Mouse (Mus musculus): ENCODE results near the gene Ccdc159. TPM values are rescaled to one million over a fixed set of nuclear protein-coding genes. Genes with fewer than 3 reads are reported as not detected.

Gene Ccdc159
- polyA plus RNA-seq, 1 experiment, result not detected

DNA sequence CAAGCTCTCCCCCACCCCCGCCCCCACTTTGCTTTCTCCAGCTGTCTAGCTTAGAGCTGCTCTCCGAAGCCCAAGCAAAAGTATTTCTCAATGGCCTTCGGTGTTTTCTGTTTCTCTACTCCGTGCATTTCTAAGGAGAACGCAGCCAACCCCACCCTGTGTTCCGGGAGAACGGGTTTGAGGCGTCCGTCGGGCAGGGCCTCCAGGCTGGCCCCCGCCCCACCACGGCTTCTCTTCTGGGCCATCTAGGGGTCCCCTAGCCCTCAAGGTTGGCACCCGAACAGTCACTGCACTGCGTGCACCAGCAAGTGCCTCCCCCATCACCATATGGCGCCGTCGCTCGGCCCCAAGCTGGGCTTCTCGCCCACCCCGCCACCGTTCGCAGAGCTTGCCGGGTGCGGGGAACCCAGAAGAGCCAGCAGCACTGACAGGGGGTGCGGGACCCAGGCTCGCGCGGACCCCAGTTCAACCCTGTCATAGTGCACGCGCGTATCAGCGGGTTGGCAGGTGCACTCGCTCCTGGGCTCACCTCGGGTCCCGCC is 9.7 kb upstream of the Ccdc159 start:
- Histone ChIP-seq H3K4me1 (ENCODE audit: control insufficient read depth, insufficient read depth, low read length) (peaks cover 4% of the 10 kb centered on the region; the same call in 1 of the 2 replicates), H3K4me3 (replicated peaks; ENCODE audit: control insufficient read depth, low read depth, low read length) (peak overlapping the region; percentile 94), H3K27ac (ENCODE audit: control insufficient read depth, insufficient read depth, low read depth, low read length, poor library complexity) (peak overlapping the region; percentile 81)
- WGBS, result 2% methylated on average over 35 of the region's 35 CpGs
- no peak for TF ChIP-seq POLR2A (IDR thresholded peaks at IDR 0.05; ENCODE audit: borderline replicate concordance, control insufficient read depth, low read depth, low read length)
- TF ChIP-seq CTCF (IDR thresholded peaks at IDR 0.05; ENCODE audit: control insufficient read depth, insufficient read depth, low read length), result no peak

- Histone ChIP-seq H3K4me3 (replicated peaks; ENCODE audit: control insufficient read depth, low read depth, low read length) (peak within 1 kb of the TSS; percentile 94), H3K4me1 (ENCODE audit: control insufficient read depth, insufficient read depth, low read length) (peaks cover 4% of the 10 kb centered on the region; the same call in 1 of the 2 replicates), H3K27ac (ENCODE audit: control insufficient read depth, insufficient read depth, low read depth, low read length, poor library complexity) (peak within 1 kb of the TSS; percentile 81)
- WGBS, result under 1% methylated on average over 36 of the region's 36 CpGs
- no peak for TF ChIP-seq CTCF (IDR thresholded peaks at IDR 0.05; ENCODE audit: control insufficient read depth, insufficient read depth, low read length)
- TF ChIP-seq POLR2A (IDR thresholded peaks at IDR 0.05; ENCODE audit: borderline replicate concordance, control insufficient read depth, low read depth, low read length), result peak; percentile 34; the same call in 1 of the 2 replicates
These were observed 9.2 kb upstream of the Ccdc159 start, which contains the start of gene Rab3d for GRCm38 (mm10) chr9:21918035-21918592. TSS of gene Rab3d (minus strand) at chr9:21918192.

DNA sequence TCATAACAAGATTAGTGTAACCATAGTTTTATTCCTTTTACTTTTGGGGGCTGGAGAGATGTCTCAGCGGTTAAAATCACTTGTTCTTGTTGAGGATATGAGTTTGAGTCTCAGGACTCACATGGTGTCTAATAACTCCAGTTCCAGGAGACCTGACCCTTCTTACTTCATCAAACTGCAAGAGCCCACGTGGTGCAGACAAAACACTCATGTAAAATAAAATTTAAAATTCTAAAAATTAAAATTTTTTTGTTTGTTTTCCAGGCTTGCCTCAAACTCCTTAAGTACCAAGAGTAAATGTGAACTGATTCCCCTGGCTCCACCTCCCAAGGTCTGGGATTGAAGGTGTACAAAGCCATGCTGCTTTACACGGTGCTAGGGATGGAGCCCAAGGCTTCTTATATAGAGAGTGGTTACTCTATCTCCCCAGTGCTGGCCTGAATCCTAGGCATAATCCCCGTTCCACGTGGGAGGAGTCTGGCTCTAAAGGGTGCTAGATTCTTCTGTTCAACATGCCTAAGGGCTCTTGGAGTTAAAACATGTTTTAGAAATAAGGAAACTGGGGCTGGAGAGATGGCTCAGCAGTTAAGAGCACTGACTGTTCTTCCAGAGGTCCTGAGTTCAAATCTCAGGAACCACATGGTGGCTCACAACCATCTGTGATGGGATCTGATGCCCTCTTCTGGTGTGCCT is 8.4 kb upstream of the Ccdc159 start:
- peaks cover 4% of the 10 kb centered on the region; the same call in 1 of the 2 replicates for H3K4me1 ChIP-seq (ENCODE audit: control insufficient read depth, insufficient read depth, low read length)
- no peak overlapping the region for H3K4me3 ChIP-seq (replicated peaks; ENCODE audit: control insufficient read depth, low read depth, low read length)
- TF ChIP-seq CTCF (IDR thresholded peaks at IDR 0.05; ENCODE audit: control insufficient read depth, insufficient read depth, low read length), result no peak
- no peak for TF ChIP-seq POLR2A (IDR thresholded peaks at IDR 0.05; ENCODE audit: borderline replicate concordance, control insufficient read depth, low read depth, low read length)
- 45% methylated on average over 5 of the region's 5 CpGs for WGBS
- no peak overlapping the region for H3K27ac ChIP-seq (ENCODE audit: control insufficient read depth, insufficient read depth, low read depth, low read length, poor library complexity)

DNA sequence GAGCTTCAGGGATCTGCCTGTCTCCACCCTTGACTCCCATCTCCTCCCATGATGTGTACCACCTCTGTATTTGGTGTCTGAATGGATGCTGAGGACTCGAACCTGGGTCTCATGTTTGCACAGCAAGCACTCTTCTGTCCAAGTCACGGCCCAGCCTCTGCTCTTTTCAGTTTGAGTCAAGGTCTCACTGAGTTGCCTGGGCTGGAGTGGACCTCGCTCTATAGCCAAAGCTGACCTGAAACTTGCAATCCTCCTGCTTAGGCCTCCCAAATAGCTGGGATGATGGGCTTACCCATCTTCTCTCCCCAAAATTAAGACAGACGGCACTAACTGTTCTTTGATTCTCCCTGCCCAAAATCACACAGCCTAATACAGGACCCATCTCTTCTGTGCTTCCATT is 4.2 kb upstream of the Ccdc159 start:
- WGBS, result 83% methylated on average over 4 of the region's 4 CpGs
- H3K27ac ChIP-seq (ENCODE audit: control insufficient read depth, insufficient read depth, low read depth, low read length, poor library complexity), result no peak overlapping the region; the same call in 1 of the 2 replicates
- TF ChIP-seq POLR2A (IDR thresholded peaks at IDR 0.05; ENCODE audit: borderline replicate concordance, control insufficient read depth, low read depth, low read length), result no peak
- no peak for TF ChIP-seq CTCF (IDR thresholded peaks at IDR 0.05; ENCODE audit: control insufficient read depth, insufficient read depth, low read length)
- no peak overlapping the region for H3K4me3 ChIP-seq (replicated peaks; ENCODE audit: control insufficient read depth, low read depth, low read length)
- peaks cover 5% of the 10 kb centered on the region; the same call in 1 of the 2 replicates for H3K4me1 ChIP-seq (ENCODE audit: control insufficient read depth, insufficient read depth, low read length)

DNA sequence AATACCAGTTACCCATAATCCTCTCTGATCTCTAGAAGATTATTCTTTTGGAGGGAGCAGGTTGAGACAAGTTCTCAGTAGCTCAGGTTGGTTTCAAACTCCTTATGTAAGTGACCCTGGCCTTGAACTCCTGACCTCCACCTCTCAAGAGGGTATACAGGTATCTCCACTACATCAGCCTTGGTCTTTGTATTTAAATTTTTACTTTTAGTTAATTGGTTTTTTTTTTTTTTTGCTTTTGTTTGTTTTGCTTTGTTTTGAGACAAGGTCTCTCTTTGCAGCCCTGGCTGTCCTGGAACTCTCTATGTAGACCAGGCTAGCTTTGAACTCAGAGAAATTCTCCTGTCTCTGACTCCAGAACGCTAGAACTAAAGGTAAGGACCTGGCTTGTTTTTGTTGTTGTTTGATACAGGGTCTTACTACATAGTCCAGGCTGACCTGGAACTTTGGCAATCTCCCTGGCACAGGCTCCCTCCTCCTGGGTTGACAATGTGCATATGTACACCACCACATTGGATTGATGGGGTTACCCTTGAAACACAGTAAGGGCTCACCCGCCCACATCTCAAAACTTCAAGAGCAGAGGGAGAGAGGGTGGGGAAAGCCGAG is 3.7 kb upstream of the Ccdc159 start:
- H3K4me3 ChIP-seq (replicated peaks; ENCODE audit: control insufficient read depth, low read depth, low read length), result no peak overlapping the region
- H3K27ac ChIP-seq (ENCODE audit: control insufficient read depth, insufficient read depth, low read depth, low read length, poor library complexity), result peak overlapping the region; percentile 16; the same call in 1 of the 2 replicates
- 21% methylated on average over 3 of the region's 3 CpGs for WGBS
- peaks cover 5% of the 10 kb centered on the region; the same call in 1 of the 2 replicates for H3K4me1 ChIP-seq (ENCODE audit: control insufficient read depth, insufficient read depth, low read length)
- no peak for TF ChIP-seq POLR2A (IDR thresholded peaks at IDR 0.05; ENCODE audit: borderline replicate concordance, control insufficient read depth, low read depth, low read length)
- TF ChIP-seq CTCF (IDR thresholded peaks at IDR 0.05; ENCODE audit: control insufficient read depth, insufficient read depth, low read length), result no peak

- 13% methylated on average over 6 of the region's 6 CpGs for WGBS
- peak overlapping the region; percentile 44; the same call in 1 of the 2 replicates for H3K27ac ChIP-seq (ENCODE audit: control insufficient read depth, insufficient read depth, low read depth, low read length, poor library complexity)
- no peak for TF ChIP-seq POLR2A (IDR thresholded peaks at IDR 0.05; ENCODE audit: borderline replicate concordance, control insufficient read depth, low read depth, low read length)
- no peak for TF ChIP-seq CTCF (IDR thresholded peaks at IDR 0.05; ENCODE audit: control insufficient read depth, insufficient read depth, low read length)
- H3K4me1 ChIP-seq (ENCODE audit: control insufficient read depth, insufficient read depth, low read length), result peaks cover 5% of the 10 kb centered on the region; the same call in 1 of the 2 replicates
- H3K4me3 ChIP-seq (replicated peaks; ENCODE audit: control insufficient read depth, low read depth, low read length), result no peak overlapping the region
These were observed 3.2 kb upstream of the Ccdc159 start for GRCm38 (mm10) chr9:21924099-21924493.

- peaks cover 5% of the 10 kb centered on the region; the same call in 1 of the 2 replicates for H3K4me1 ChIP-seq (ENCODE audit: control insufficient read depth, insufficient read depth, low read length)
- H3K27ac ChIP-seq (ENCODE audit: control insufficient read depth, insufficient read depth, low read depth, low read length, poor library complexity), result no peak overlapping the region
- WGBS, result 85% methylated on average over 3 of the region's 3 CpGs
- no peak overlapping the region for H3K4me3 ChIP-seq (replicated peaks; ENCODE audit: control insufficient read depth, low read depth, low read length)
- no peak for TF ChIP-seq POLR2A (IDR thresholded peaks at IDR 0.05; ENCODE audit: borderline replicate concordance, control insufficient read depth, low read depth, low read length)
- no peak for TF ChIP-seq CTCF (IDR thresholded peaks at IDR 0.05; ENCODE audit: control insufficient read depth, insufficient read depth, low read length)
These were observed 2.2 kb upstream of the Ccdc159 start for GRCm38 (mm10) chr9:21925034-21925433.

DNA sequence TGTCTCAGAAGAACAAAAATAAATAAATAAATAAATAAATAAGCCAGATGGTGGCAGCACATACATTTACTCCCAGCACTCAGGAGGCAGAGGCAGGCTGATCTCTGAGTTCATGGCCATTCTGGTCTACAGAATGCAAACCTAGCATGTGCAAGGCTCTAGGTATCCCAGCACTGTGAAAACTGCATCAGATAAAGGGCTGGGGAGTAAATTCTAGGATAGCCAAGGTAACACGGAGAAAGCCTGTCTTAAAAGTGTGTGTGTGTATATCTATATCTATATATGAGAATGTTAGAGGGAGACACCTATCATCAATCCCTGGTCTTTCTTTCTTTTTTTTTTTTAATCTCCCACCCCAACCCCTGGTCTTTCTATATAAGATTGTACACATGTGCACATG is 1.8 kb upstream of the Ccdc159 start:
- 88% methylated on average over 1 of the region's 1 CpGs for WGBS
- H3K4me1 ChIP-seq (ENCODE audit: control insufficient read depth, insufficient read depth, low read length), result peaks cover 5% of the 10 kb centered on the region; the same call in 1 of the 2 replicates
- no peak overlapping the region for H3K4me3 ChIP-seq (replicated peaks; ENCODE audit: control insufficient read depth, low read depth, low read length)
- no peak overlapping the region for H3K27ac ChIP-seq (ENCODE audit: control insufficient read depth, insufficient read depth, low read depth, low read length, poor library complexity)
- TF ChIP-seq POLR2A (IDR thresholded peaks at IDR 0.05; ENCODE audit: borderline replicate concordance, control insufficient read depth, low read depth, low read length), result no peak
- TF ChIP-seq CTCF (IDR thresholded peaks at IDR 0.05; ENCODE audit: control insufficient read depth, insufficient read depth, low read length), result no peak
